Mouse (Mus musculus): ENCODE measurements around the gene Nsl1.

Gene Nsl1

GRCm38 (mm10) chr1:191054870-191055532 is 7.8 kb upstream of the Nsl1 start:
- in situ Hi-C loops (cut with MboI, MseI) = loop anchor here (5.0 kb wide), 1 partner anchor 113 kb away; no protein-coding TSS in a partner anchor

- in situ Hi-C loops (cut with MboI, MseI) = loop anchor here (5.0 kb wide), 1 partner anchor 113 kb away; no protein-coding TSS in a partner anchor
Measured at GRCm38 (mm10) chr1:191055533-191055873, 7.3 kb upstream of the Nsl1 start.

- in situ Hi-C loops (cut with MboI, MseI) = loop anchor here (5.0 kb wide), 1 partner anchor 115 kb away; no protein-coding TSS in a partner anchor
Measured at GRCm38 (mm10) chr1:191057461-191057860, 5.4 kb upstream of the Nsl1 start.

- in situ Hi-C loops (cut with MboI, MseI) = loop anchor here (10.0 kb wide), 1 partner anchor 382 kb away; no protein-coding TSS in a partner anchor
Measured at GRCm38 (mm10) chr1:191062241-191062780, 501 bp upstream of the Nsl1 start.

- in situ Hi-C loops (cut with MboI, MseI) = loop anchor here (10.0 kb wide), 1 partner anchor 381 kb away; no protein-coding TSS in a partner anchor
Measured at GRCm38 (mm10) chr1:191063700-191064099, 888 bp downstream of the Nsl1 start.

GRCm38 (mm10) chr1:191064535-191064934 is 1.7 kb downstream of the Nsl1 start:
- in situ Hi-C loops (cut with MboI, MseI) = loop anchor here (10.0 kb wide), 1 partner anchor 380 kb away; no protein-coding TSS in a partner anchor

- in situ Hi-C loops (cut with MboI, MseI) = loop anchor here (10.0 kb wide), 1 partner anchor 380 kb away; no protein-coding TSS in a partner anchor
Measured at GRCm38 (mm10) chr1:191065188-191065587, 2.4 kb downstream of the Nsl1 start.

- in situ Hi-C loops (cut with MboI, MseI) = loop anchor here (10.0 kb wide), 1 partner anchor 376 kb away; no protein-coding TSS in a partner anchor
Measured at GRCm38 (mm10) chr1:191068377-191068776, 5.6 kb downstream of the Nsl1 start.

GRCm38 (mm10) chr1:191070259-191070658 is 7.4 kb downstream of the Nsl1 start:
- in situ Hi-C loops (cut with MboI, MseI) = no loop called here

GRCm38 (mm10) chr1:191071613-191072012 is 8.8 kb downstream of the Nsl1 start:
- in situ Hi-C loops (cut with MboI, MseI) = no loop called here

- in situ Hi-C loops (cut with MboI, MseI) = no loop called here
Measured at GRCm38 (mm10) chr1:191072329-191072913, 9.6 kb downstream of the Nsl1 start.

- in situ Hi-C loops (cut with MboI, MseI) = no loop called here
Measured at GRCm38 (mm10) chr1:191073001-191073400, 10.2 kb downstream of the Nsl1 start.

- in situ Hi-C loops (cut with MboI, MseI) = no loop called here
Measured at GRCm38 (mm10) chr1:191073486-191073885, 10.7 kb downstream of the Nsl1 start.

GRCm38 (mm10) chr1:191075199-191075883 is 12.5 kb downstream of the Nsl1 start:
- in situ Hi-C loops (cut with MboI, MseI) = no loop called here

- in situ Hi-C loops (cut with MboI, MseI) = loop anchor here (10.0 kb wide), 1 partner anchor 138 kb away; no protein-coding TSS in a partner anchor
Measured at GRCm38 (mm10) chr1:191083230-191083629, 20.4 kb downstream of the Nsl1 start.

- in situ Hi-C loops (cut with MboI, MseI) = loop anchor here (5.0 to 10.0 kb wide), 2 partner anchors 42 to 140 kb away; no protein-coding TSS in a partner anchor
Measured at GRCm38 (mm10) chr1:191084951-191085559, 22.2 kb downstream of the Nsl1 start.

- in situ Hi-C loops (cut with MboI, MseI) = loop anchor here (5.0 to 10.0 kb wide), 2 partner anchors 42 to 141 kb away; no protein-coding TSS in a partner anchor
Measured at GRCm38 (mm10) chr1:191085597-191085996, 22.8 kb downstream of the Nsl1 start.

- in situ Hi-C loops (cut with MboI, MseI) = loop anchor here (5.0 to 10.0 kb wide), 2 partner anchors 41 to 142 kb away; no protein-coding TSS in a partner anchor
Measured at GRCm38 (mm10) chr1:191086304-191086878, 23.6 kb downstream of the Nsl1 start.

- in situ Hi-C loops (cut with MboI, MseI) = loop anchor here (5.0 to 10.0 kb wide), 2 partner anchors 40 to 142 kb away; no protein-coding TSS in a partner anchor
Measured at GRCm38 (mm10) chr1:191086960-191087359, 24.1 kb downstream of the Nsl1 start.

GRCm38 (mm10) chr1:191087955-191088354 is 25.1 kb downstream of the Nsl1 start:
- in situ Hi-C loops (cut with MboI, MseI) = loop anchor here (5.0 to 10.0 kb wide), 2 partner anchors 39 to 143 kb away; no protein-coding TSS in a partner anchor

- in situ Hi-C loops (cut with MboI, MseI) = loop anchor here (5.0 to 10.0 kb wide), 2 partner anchors 38 to 145 kb away; no protein-coding TSS in a partner anchor
Measured at GRCm38 (mm10) chr1:191089355-191089754, 26.5 kb downstream of the Nsl1 start.

All from T-helper 1 cell (primary cell).